Mouse (Mus musculus) embryo, embryonic 9.5 days (tissue): ENCODE results near the gene Cx3cr1.
A peak's percentile ranks its signal among the peaks of the same experiment; 100 is the strongest.

Experiments
- DNase-seq: peaks from one replicate; pipeline ENCODE4 v3.0.0-alpha.2; 2017; ENCODE audit errors: extremely low spot score

Gene Cx3cr1

GRCm38 (mm10) chr9:119998776-119999175, 70.9 kb downstream of the Cx3cr1 start:
- DNase-seq, result no peak

- no peak for DNase-seq
Measured at GRCm38 (mm10) chr9:119996080-119996479, 73.6 kb downstream of the Cx3cr1 start.

- DNase-seq, result no peak
Measured at GRCm38 (mm10) chr9:119994207-119994606, 75.5 kb downstream of the Cx3cr1 start.

- no peak for DNase-seq
Measured at GRCm38 (mm10) chr9:119993092-119993844, 76.4 kb downstream of the Cx3cr1 start.

- DNase-seq, result no peak
Measured at GRCm38 (mm10) chr9:119991310-119991709, 78.4 kb downstream of the Cx3cr1 start.

GRCm38 (mm10) chr9:119988304-119988703, 81.4 kb downstream of the Cx3cr1 start:
- no peak for DNase-seq

GRCm38 (mm10) chr9:119985881-119986574, 83.7 kb downstream of the Cx3cr1 start:
- DNase-seq, result no peak

GRCm38 (mm10) chr9:119984536-119985011, 85.1 kb downstream of the Cx3cr1 start, which contains the start of gene Csrnp1:
Gene Csrnp1, minus strand, starts transcription at chr9:119984658.
- peak; percentile 80 for DNase-seq

GRCm38 (mm10) chr9:119983585-119984535, 85.8 kb downstream of the Cx3cr1 start:
- peak; percentile 85 for DNase-seq

- DNase-seq, result peak; percentile 33
Measured at GRCm38 (mm10) chr9:119982956-119983551, 86.6 kb downstream of the Cx3cr1 start.

GRCm38 (mm10) chr9:119982241-119982811, 87.4 kb downstream of the Cx3cr1 start:
- peak; percentile 64 for DNase-seq

GRCm38 (mm10) chr9:119981183-119982179, 88.2 kb downstream of the Cx3cr1 start:
- DNase-seq, result peak; percentile 82

- DNase-seq, result peak; percentile 50
Measured at GRCm38 (mm10) chr9:119980770-119981182, 88.9 kb downstream of the Cx3cr1 start.

- DNase-seq, result no peak
Measured at GRCm38 (mm10) chr9:119979749-119980148, 89.9 kb downstream of the Cx3cr1 start.

GRCm38 (mm10) chr9:119978811-119979441, 90.8 kb downstream of the Cx3cr1 start:
- no peak for DNase-seq

- no peak for DNase-seq
Measured at GRCm38 (mm10) chr9:119978151-119978810, 91.4 kb downstream of the Cx3cr1 start.

- DNase-seq, result no peak
Measured at GRCm38 (mm10) chr9:119977557-119978060, 92.1 kb downstream of the Cx3cr1 start.
